Mouse (Mus musculus) midbrain, embryonic 11.5 days (tissue): Measurements from ENCODE around the gene Utrn. TPM values are rescaled to one million over a fixed set of nuclear protein-coding genes. Genes with fewer than 3 reads are reported as not detected.
A peak's percentile ranks its signal among the peaks of the same experiment; 100 is the strongest.

Source experiments
- ATAC-seq: fragments of 200-750 bp; cut with Nextera tagmentation; 2 replicates; pipeline ENCODE4 v1.8.0; 2017; ENCODE audit warnings: moderate TSS enrichment, moderate library complexity; ENCODE audit not compliant: low FRiP score
- DNase-seq: peaks from one replicate; pipeline ENCODE4 v3.0.0; 2015; ENCODE audit warnings: low spot score; ENCODE audit errors: missing footprints
- H3K27ac ChIP-seq: fragments of 300-500 bp; sonication (generic); 2 replicates; pipeline ENCODE4 v1.5.1; 2014; ENCODE audit warnings: low read depth, low read length
- H3K27me3 ChIP-seq: fragments of 300-500 bp; sonication (generic); 2 replicates; pipeline ENCODE4 v1.6.1; 2014; ENCODE audit warnings: mild to moderate bottlenecking, low read length, moderate library complexity, mixed read lengths; ENCODE audit not compliant: control insufficient read depth, insufficient read depth
- H3K36me3 ChIP-seq: fragments of 300-500 bp; sonication (generic); 2 replicates; pipeline ENCODE4 v1.6.1; 2014; ENCODE audit warnings: mild to moderate bottlenecking, low read length, moderate library complexity, mixed read lengths; ENCODE audit not compliant: control insufficient read depth, insufficient read depth
- H3K4me1 ChIP-seq: fragments of 300-500 bp; sonication (generic); 2 replicates; pipeline ENCODE4 v1.6.1; 2014; ENCODE audit warnings: low read length; ENCODE audit not compliant: control insufficient read depth, insufficient read depth
- H3K4me2 ChIP-seq: fragments of 300-500 bp; sonication (generic); 2 replicates; pipeline ENCODE4 v1.6.1; 2014; ENCODE audit warnings: mild to moderate bottlenecking, moderate library complexity
- H3K4me3 ChIP-seq: fragments of 300-500 bp; sonication (generic); 2 replicates; pipeline ENCODE4 v1.5.1; 2014; ENCODE audit warnings: low read depth, low read length
- H3K9ac ChIP-seq: fragments of 300-500 bp; sonication (generic); 2 replicates; pipeline ENCODE4 v1.6.1; 2014; ENCODE audit warnings: low read length
- H3K9me3 ChIP-seq: fragments of 300-500 bp; sonication (generic); 2 replicates; pipeline ENCODE4 v1.6.1; 2016; ENCODE audit warnings: low read length; ENCODE audit not compliant: control insufficient read depth
- WGBS: fragments of 180-500 bp; shearing (Covaris S2); extraction: QIAGEN DNeasy Blood & Tissue Kit; methylation state at CpG from one replicate; pipeline ENCODE4 v1.1.7; 2014; 5-methylcytosine and 5-hydroxymethylcytosine counted together
- polyA plus RNA-seq: library from polyadenylated mRNA; unstranded; fragments of >200 nt; fragmentation: Nextera tagmentation; extraction: Ambion mirVana; gene quantifications from 2 replicates; pipeline ENCODE4 v1.2.1, GENCODE M21; 2014

The Utrn gene
- polyA plus RNA-seq, 1 experiment from 2014 or later: 29.1 TPM

GRCm38 (mm10) chr10:12852416-12853195 is 16.6 kb downstream of the Utrn start:
- Histone ChIP-seq H3K36me3 (no peaks in the 10 kb centered on the region), H3K4me3 (no peak overlapping the region), H3K9me3 (no peaks in the 10 kb centered on the region), H3K4me1 (no peaks in the 10 kb centered on the region), H3K9ac (no peak overlapping the region), H3K27me3 (no peaks in the 10 kb centered on the region), H3K27ac (no peak overlapping the region), H3K4me2 (no peak overlapping the region)
- DNase-seq: peak; percentile 65
- ATAC-seq: no peak
- 92% methylated on average over 15 of the region's 15 CpGs for WGBS

- no peak overlapping the region for H3K27ac ChIP-seq
- no peak for ATAC-seq
- 83% methylated on average over 7 of the region's 7 CpGs for WGBS
- no peaks in the 10 kb centered on the region for H3K27me3 ChIP-seq
- no peak overlapping the region for H3K4me2 ChIP-seq
- no peaks in the 10 kb centered on the region for H3K4me1 ChIP-seq
- H3K36me3 ChIP-seq: no peaks in the 10 kb centered on the region
- no peak for DNase-seq
- no peak overlapping the region for H3K4me3 ChIP-seq
- no peak overlapping the region for H3K9ac ChIP-seq
- no peaks in the 10 kb centered on the region for H3K9me3 ChIP-seq
These were observed 18.2 kb downstream of the Utrn start for GRCm38 (mm10) chr10:12850781-12851471.

GRCm38 (mm10) chr10:12848322-12849108 is 20.6 kb downstream of the Utrn start:
- Histone ChIP-seq H3K27me3 (no peaks in the 10 kb centered on the region), H3K4me1 (no peaks in the 10 kb centered on the region), H3K4me2 (no peak overlapping the region), H3K36me3 (no peaks in the 10 kb centered on the region), H3K9ac (no peak overlapping the region), H3K4me3 (no peak overlapping the region), H3K27ac (no peak overlapping the region), H3K9me3 (no peaks in the 10 kb centered on the region)
- DNase-seq: peak; percentile 72
- 78% methylated on average over 10 of the region's 10 CpGs for WGBS
- no peak for ATAC-seq

- no peak overlapping the region for H3K4me2 ChIP-seq
- no peak overlapping the region for H3K4me3 ChIP-seq
- H3K9ac ChIP-seq: no peak overlapping the region
- H3K36me3 ChIP-seq: no peaks in the 10 kb centered on the region
- DNase-seq: no peak
- WGBS: 91% methylated on average over 4 of the region's 4 CpGs
- no peak for ATAC-seq
- no peaks in the 10 kb centered on the region for H3K27me3 ChIP-seq
- H3K4me1 ChIP-seq: no peaks in the 10 kb centered on the region
- H3K9me3 ChIP-seq: no peaks in the 10 kb centered on the region
- H3K27ac ChIP-seq: no peak overlapping the region
These were observed 26.6 kb downstream of the Utrn start for GRCm38 (mm10) chr10:12842543-12842942.

- ATAC-seq: no peak
These were observed 27.7 kb downstream of the Utrn start for GRCm38 (mm10) chr10:12841497-12841896.

GRCm38 (mm10) chr10:12837636-12838035 is 31.5 kb downstream of the Utrn start:
- no peak overlapping the region for H3K9ac ChIP-seq
- no peak overlapping the region for H3K27ac ChIP-seq
- H3K27me3 ChIP-seq: no peaks in the 10 kb centered on the region
- no peaks in the 10 kb centered on the region for H3K36me3 ChIP-seq
- 65% methylated on average over 1 of the region's 1 CpGs for WGBS
- ATAC-seq: no peak
- no peaks in the 10 kb centered on the region for H3K4me1 ChIP-seq
- DNase-seq: no peak
- H3K4me2 ChIP-seq: no peak overlapping the region
- H3K9me3 ChIP-seq: no peaks in the 10 kb centered on the region
- no peak overlapping the region for H3K4me3 ChIP-seq

More at GRCm38 (mm10) chr10:12841497-12841896, 27.7 kb downstream of the Utrn start:
- Histone ChIP-seq H3K9ac (no peak overlapping the region), H3K27me3 (no peaks in the 10 kb centered on the region), H3K9me3 (no peaks in the 10 kb centered on the region), H3K4me2 (no peak overlapping the region), H3K4me1 (no peaks in the 10 kb centered on the region), H3K36me3 (no peaks in the 10 kb centered on the region), H3K4me3 (no peak overlapping the region), H3K27ac (no peak overlapping the region)
- WGBS: 83% methylated on average over 5 of the region's 5 CpGs
- DNase-seq: no peak

- no peak overlapping the region for H3K27ac ChIP-seq
These were observed 32.9 kb downstream of the Utrn start for GRCm38 (mm10) chr10:12836048-12836816.

GRCm38 (mm10) chr10:12834215-12834614 is 35.0 kb downstream of the Utrn start:
- Histone ChIP-seq H3K4me1 (no peaks in the 10 kb centered on the region), H3K4me2 (no peak overlapping the region), H3K9ac (no peak overlapping the region), H3K27me3 (no peaks in the 10 kb centered on the region), H3K9me3 (no peaks in the 10 kb centered on the region), H3K36me3 (no peaks in the 10 kb centered on the region), H3K4me3 (no peak overlapping the region), H3K27ac (no peak overlapping the region)
- WGBS: 88% methylated on average over 1 of the region's 1 CpGs
- no peak for DNase-seq
- no peak for ATAC-seq

More at GRCm38 (mm10) chr10:12836048-12836816, 32.9 kb downstream of the Utrn start:
- H3K4me1 ChIP-seq: no peaks in the 10 kb centered on the region
- no peak overlapping the region for H3K9ac ChIP-seq
- no peaks in the 10 kb centered on the region for H3K36me3 ChIP-seq
- H3K27me3 ChIP-seq: no peaks in the 10 kb centered on the region
- ATAC-seq: no peak
- DNase-seq: no peak
- H3K9me3 ChIP-seq: no peaks in the 10 kb centered on the region
- no peak overlapping the region for H3K4me2 ChIP-seq
- WGBS: 87% methylated on average over 14 of the region's 14 CpGs
- H3K4me3 ChIP-seq: no peak overlapping the region
